Mouse (Mus musculus) stomach, embryonic 15.5 days (tissue): ENCODE data around the gene Sh2d3c. TPM values are rescaled to one million over a fixed set of nuclear protein-coding genes. Genes with fewer than 3 reads are reported as not detected.

Experiments used
- ATAC-seq: fragments of 200-750 bp; cut with Nextera tagmentation; 2 replicates; pipeline ENCODE4 v1.8.0; 2017; ENCODE audit warnings: low read depth, moderate number of reproducible peaks, moderate TSS enrichment; ENCODE audit not compliant: insufficient read depth, low FRiP score
- H3K27ac ChIP-seq: fragments of 300-500 bp; sonication (generic); 2 replicates; pipeline ENCODE4 v1.5.1; 2015; ENCODE audit warnings: mild to moderate bottlenecking, inconsistent platforms
- H3K27me3 ChIP-seq: fragments of 300-500 bp; sonication (generic); replicated peaks from 2 replicates; pipeline ENCODE4 v1.6.1; 2015; ENCODE audit warnings: inconsistent platforms
- H3K36me3 ChIP-seq: fragments of 300-500 bp; sonication (generic); 2 replicates; pipeline ENCODE4 v1.6.1; 2015; ENCODE audit warnings: inconsistent platforms
- H3K4me1 ChIP-seq: fragments of 300-500 bp; sonication (generic); 2 replicates; pipeline ENCODE4 v1.6.1; 2015; ENCODE audit warnings: inconsistent platforms
- H3K4me2 ChIP-seq: fragments of 300-500 bp; sonication (generic); 2 replicates; pipeline ENCODE4 v1.6.1; 2015; ENCODE audit warnings: mild to moderate bottlenecking, inconsistent platforms
- H3K4me3 ChIP-seq: fragments of 300-500 bp; sonication (generic); replicated peaks from 2 replicates; pipeline ENCODE4 v1.5.1; 2015; ENCODE audit warnings: inconsistent platforms
- H3K9ac ChIP-seq: fragments of 300-500 bp; sonication (generic); 2 replicates; pipeline ENCODE4 v1.6.1; 2015; ENCODE audit warnings: inconsistent platforms
- H3K9me3 ChIP-seq: fragments of 300-500 bp; sonication (generic); 2 replicates; pipeline ENCODE4 v1.6.1; 2016; ENCODE audit warnings: inconsistent platforms
- WGBS: fragments of 180-500 bp; shearing (Covaris S2); methylation state at CpG from one replicate; pipeline ENCODE4 v1.1.7; 2015; 5-methylcytosine and 5-hydroxymethylcytosine counted together
- polyA plus RNA-seq: library from polyadenylated mRNA; unstranded; fragments of >200 nt; fragmentation: Nextera tagmentation; extraction: Ambion mirVana; gene quantifications from 2 replicates; pipeline ENCODE4 v1.2.1, GENCODE M21; 2015

Gene Sh2d3c
- polyA plus RNA-seq, 1 experiment from 2014 or later, result 26.2 TPM

DNA sequence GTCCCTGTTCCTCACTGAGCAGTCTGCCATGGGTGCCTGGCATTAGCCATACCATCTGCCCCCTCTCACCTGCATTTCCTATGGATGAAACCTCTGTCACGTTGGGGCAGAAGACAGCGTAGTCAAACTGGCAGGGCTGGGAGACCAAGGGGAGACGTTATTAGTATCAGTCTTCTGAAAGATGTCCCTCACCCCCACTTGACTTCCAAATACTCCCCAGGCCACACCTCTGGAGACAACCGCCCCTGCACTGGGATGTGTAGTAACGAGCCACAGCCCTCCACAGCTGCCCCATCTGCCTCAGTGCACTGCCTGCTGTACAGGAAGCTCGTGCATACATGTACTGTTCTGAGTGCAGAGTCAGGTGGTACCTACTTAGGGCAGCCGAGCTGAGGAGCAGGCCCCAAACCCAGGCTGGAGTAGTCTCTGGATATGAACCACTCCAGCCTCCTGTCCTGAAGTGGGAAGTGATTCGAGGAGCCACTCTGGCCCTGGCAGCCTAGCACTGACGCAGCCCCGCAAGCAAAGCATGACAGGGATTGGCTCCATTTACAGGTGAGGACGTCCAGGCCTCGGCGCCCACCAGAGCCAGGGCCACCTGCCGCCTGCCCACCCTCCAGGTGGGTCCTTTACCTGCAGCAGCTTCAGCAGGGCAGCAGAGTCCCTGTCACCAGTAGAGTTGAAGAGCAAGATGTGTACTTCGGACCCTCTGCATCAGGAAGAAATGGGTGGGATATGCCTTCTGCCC, 36.0 kb upstream of the Sh2d3c start:
- no peak for ATAC-seq
- Histone ChIP-seq H3K36me3 (peaks cover 41% of the 10 kb centered on the region), H3K4me3 (no peak overlapping the region), H3K27me3 (no peaks in the 10 kb centered on the region), H3K9me3 (no peaks in the 10 kb centered on the region), H3K27ac (no peak overlapping the region), H3K4me1 (peaks cover 27% of the 10 kb centered on the region), H3K9ac (no peak overlapping the region), H3K4me2 (no peak overlapping the region)
- WGBS, result 89% methylated on average over 15 of the region's 15 CpGs

GRCm38 (mm10) chr2:32685807-32686206, 35.0 kb upstream of the Sh2d3c start:
- H3K4me2 ChIP-seq, result no peak overlapping the region
- H3K9me3 ChIP-seq, result no peaks in the 10 kb centered on the region
- no peak for ATAC-seq
- H3K4me3 ChIP-seq, result no peak overlapping the region
- WGBS, result 96% methylated on average over 3 of the region's 3 CpGs
- no peak overlapping the region for H3K9ac ChIP-seq
- H3K4me1 ChIP-seq, result peaks cover 19% of the 10 kb centered on the region
- no peaks in the 10 kb centered on the region for H3K27me3 ChIP-seq
- peaks cover 41% of the 10 kb centered on the region for H3K36me3 ChIP-seq
- no peak overlapping the region for H3K27ac ChIP-seq

DNA sequence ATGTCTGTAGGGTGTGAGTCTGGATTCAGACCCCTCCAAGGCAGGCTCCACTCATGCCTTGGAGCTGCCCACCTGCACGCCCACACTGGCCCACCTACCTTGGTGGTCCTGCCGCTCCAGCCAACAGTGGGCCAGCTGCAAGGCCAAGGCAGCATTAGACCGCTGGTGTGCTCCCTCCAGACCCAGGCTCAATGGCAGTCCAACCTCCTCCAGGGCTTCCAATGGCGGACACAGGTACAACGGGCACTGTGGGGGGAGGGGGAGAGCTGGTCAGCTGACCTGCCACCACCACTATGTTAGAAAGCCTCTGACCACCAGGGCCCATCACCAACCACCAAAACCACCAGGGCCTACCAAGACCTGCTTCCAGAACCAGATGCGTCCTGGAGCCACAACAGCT, 34.2 kb upstream of the Sh2d3c start:
- Histone ChIP-seq H3K27me3 (no peaks in the 10 kb centered on the region), H3K9me3 (no peaks in the 10 kb centered on the region), H3K4me2 (no peak overlapping the region), H3K36me3 (peaks cover 41% of the 10 kb centered on the region), H3K9ac (no peak overlapping the region), H3K27ac (no peak overlapping the region), H3K4me3 (no peak overlapping the region), H3K4me1 (peaks cover 18% of the 10 kb centered on the region)
- ATAC-seq, result no peak
- 90% methylated on average over 6 of the region's 6 CpGs for WGBS

- H3K36me3 ChIP-seq, result peaks cover 41% of the 10 kb centered on the region
- no peak for ATAC-seq
- 95% methylated on average over 8 of the region's 8 CpGs for WGBS
These were observed 33.3 kb upstream of the Sh2d3c start for GRCm38 (mm10) chr2:32687562-32687961.

DNA sequence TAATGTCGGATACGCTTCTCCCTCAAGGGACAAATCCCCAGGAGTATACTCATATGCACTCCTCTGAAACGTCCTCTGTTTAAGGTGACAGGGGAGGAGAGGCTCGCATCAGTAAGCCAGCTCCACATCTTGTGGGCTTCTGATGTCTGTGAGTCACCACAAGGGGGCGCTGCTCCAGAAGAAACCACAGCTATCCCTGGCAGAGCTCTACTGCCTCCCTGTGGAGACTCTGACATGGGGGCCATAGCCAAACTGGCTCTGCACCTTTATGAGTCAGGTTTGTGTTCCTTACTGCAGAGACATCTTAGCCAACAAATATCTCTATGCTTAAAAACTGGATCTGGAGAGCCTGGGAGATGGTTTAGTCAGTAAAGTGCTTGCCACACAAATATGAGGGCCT, 31.4 kb upstream of the Sh2d3c start:
- Histone ChIP-seq H3K9me3 (no peaks in the 10 kb centered on the region), H3K27me3 (no peaks in the 10 kb centered on the region), H3K4me3 (no peak overlapping the region), H3K4me2 (no peak overlapping the region), H3K27ac (no peak overlapping the region), H3K36me3 (peaks cover 29% of the 10 kb centered on the region), H3K9ac (no peak overlapping the region), H3K4me1 (peaks cover 24% of the 10 kb centered on the region)
- 17% methylated on average over 5 of the region's 5 CpGs for WGBS
- ATAC-seq, result no peak

More at GRCm38 (mm10) chr2:32687562-32687961, 33.3 kb upstream of the Sh2d3c start:
- Histone ChIP-seq H3K27me3 (no peaks in the 10 kb centered on the region), H3K4me1 (peaks cover 21% of the 10 kb centered on the region), H3K4me2 (no peak overlapping the region), H3K4me3 (no peak overlapping the region), H3K9me3 (no peaks in the 10 kb centered on the region), H3K27ac (no peak overlapping the region), H3K9ac (no peak overlapping the region)

DNA sequence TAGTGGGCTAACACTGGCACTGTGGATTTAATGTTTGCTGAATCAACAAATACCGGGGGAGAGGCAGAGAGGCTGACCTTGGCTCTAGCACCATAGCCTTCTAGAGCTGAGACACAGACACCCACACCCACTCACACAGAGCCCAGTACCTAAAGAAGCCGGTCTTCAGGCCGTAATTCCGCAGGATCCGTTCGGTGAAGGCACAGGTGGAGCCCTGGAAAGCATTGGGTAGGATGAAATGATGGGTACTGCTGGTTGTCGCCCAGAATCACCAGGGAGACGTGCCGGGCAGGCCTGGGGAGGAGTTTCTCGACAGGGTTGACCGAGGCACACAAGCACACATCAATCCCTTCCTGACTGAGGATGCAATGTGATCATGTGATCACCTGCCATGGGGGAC, 29.8 kb upstream of the Sh2d3c start:
- no peak overlapping the region for H3K9ac ChIP-seq
- no peak overlapping the region for H3K27ac ChIP-seq

GRCm38 (mm10) chr2:32692496-32692895, 28.4 kb upstream of the Sh2d3c start:
- no peaks in the 10 kb centered on the region for H3K27me3 ChIP-seq
- H3K9ac ChIP-seq, result no peak overlapping the region
- peaks cover 4% of the 10 kb centered on the region; the same call in 1 of the 2 replicates for H3K36me3 ChIP-seq
- H3K4me1 ChIP-seq, result peaks cover 26% of the 10 kb centered on the region
- no peak overlapping the region for H3K27ac ChIP-seq
- H3K4me3 ChIP-seq, result peak overlapping the region; percentile 62
- H3K4me2 ChIP-seq, result peak overlapping the region; percentile 64
- 91% methylated on average over 14 of the region's 14 CpGs for WGBS
- H3K9me3 ChIP-seq, result no peaks in the 10 kb centered on the region
- ATAC-seq, result no peak

More for the DNA sequence above, 29.8 kb upstream of the Sh2d3c start:
- H3K27me3 ChIP-seq, result no peaks in the 10 kb centered on the region
- peaks cover 13% of the 10 kb centered on the region; the same call in 1 of the 2 replicates for H3K36me3 ChIP-seq
- H3K4me3 ChIP-seq, result no peak overlapping the region
- H3K9me3 ChIP-seq, result no peaks in the 10 kb centered on the region
- ATAC-seq, result no peak
- H3K4me1 ChIP-seq, result peaks cover 26% of the 10 kb centered on the region
- 71% methylated on average over 11 of the region's 11 CpGs for WGBS
- no peak overlapping the region for H3K4me2 ChIP-seq

GRCm38 (mm10) chr2:32693282-32693681, 27.6 kb upstream of the Sh2d3c start:
- no peaks in the 10 kb centered on the region for H3K27me3 ChIP-seq
- H3K4me3 ChIP-seq, result peak overlapping the region; percentile 62
- H3K36me3 ChIP-seq, result no peaks in the 10 kb centered on the region
- H3K9me3 ChIP-seq, result no peaks in the 10 kb centered on the region
- no peak for ATAC-seq
- WGBS, result 11% methylated on average over 7 of the region's 7 CpGs
- peak overlapping the region; percentile 64 for H3K4me2 ChIP-seq
- peaks cover 26% of the 10 kb centered on the region for H3K4me1 ChIP-seq
- peak overlapping the region; percentile 53; the same call in 1 of the 2 replicates for H3K9ac ChIP-seq
- peak overlapping the region; percentile 74; the same call in 1 of the 2 replicates for H3K27ac ChIP-seq

- Histone ChIP-seq H3K36me3 (no peaks in the 10 kb centered on the region), H3K4me3 (peak overlapping the region; percentile 62), H3K9me3 (no peaks in the 10 kb centered on the region), H3K27ac (peak overlapping the region; percentile 80), H3K9ac (peak overlapping the region; percentile 53), H3K27me3 (no peaks in the 10 kb centered on the region), H3K4me2 (peak overlapping the region; percentile 64), H3K4me1 (peaks cover 26% of the 10 kb centered on the region)
- ATAC-seq, result peak; percentile 96
- under 1% methylated on average over 51 of the region's 51 CpGs for WGBS
These were observed 26.9 kb upstream of the Sh2d3c start for GRCm38 (mm10) chr2:32693823-32694411.

DNA sequence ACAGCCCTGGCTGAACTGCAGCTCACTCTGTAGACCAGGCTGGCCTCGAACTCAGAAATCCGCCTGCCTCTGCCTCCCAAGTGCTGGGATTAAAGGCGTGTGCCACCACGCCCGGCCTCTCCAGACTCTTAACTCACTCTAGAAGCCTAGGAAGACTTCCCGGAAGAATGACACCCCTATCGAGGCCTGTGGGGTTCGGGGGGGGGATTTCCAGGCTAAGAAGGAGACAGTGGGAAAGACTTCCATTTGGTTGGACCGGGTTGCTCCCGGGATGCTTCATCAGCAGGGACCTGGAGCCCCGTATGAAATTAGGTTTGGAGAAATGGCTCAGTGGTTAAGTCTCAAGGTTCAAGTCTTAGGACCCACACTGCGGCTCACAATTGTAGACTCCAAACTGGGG, 26.2 kb upstream of the Sh2d3c start:
- H3K36me3 ChIP-seq, result no peaks in the 10 kb centered on the region
- WGBS, result 85% methylated on average over 12 of the region's 12 CpGs
- H3K4me3 ChIP-seq, result peak overlapping the region; percentile 62; the same call in 1 of the 2 replicates
- H3K27ac ChIP-seq, result peak overlapping the region; percentile 80
- H3K9me3 ChIP-seq, result no peaks in the 10 kb centered on the region
- no peak overlapping the region for H3K9ac ChIP-seq
- no peaks in the 10 kb centered on the region for H3K27me3 ChIP-seq
- no peak for ATAC-seq
- H3K4me1 ChIP-seq, result peaks cover 26% of the 10 kb centered on the region
- H3K4me2 ChIP-seq, result peak overlapping the region; percentile 64

DNA sequence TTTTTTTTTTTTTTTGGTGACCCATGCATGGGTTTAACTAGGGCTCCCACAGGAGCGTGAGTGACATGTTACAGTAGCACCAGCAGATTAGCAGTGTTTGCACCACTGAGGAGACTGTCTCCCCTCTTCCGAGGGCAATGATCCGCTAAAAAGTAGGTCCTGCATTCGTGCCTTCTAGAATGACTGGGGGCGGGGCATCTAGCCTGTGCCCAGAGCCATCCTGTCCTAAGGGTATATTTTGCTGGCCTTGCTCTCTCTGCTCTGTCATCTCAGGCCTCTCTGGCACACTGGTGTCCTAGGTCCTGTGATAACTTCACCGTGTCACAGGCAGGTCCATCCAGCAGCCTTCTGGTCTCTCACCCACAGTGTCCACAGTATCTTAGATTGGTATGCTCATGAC, 21.2 kb upstream of the Sh2d3c start:
- no peak overlapping the region for H3K4me3 ChIP-seq
- H3K9ac ChIP-seq, result no peak overlapping the region
- no peak for ATAC-seq
- no peak overlapping the region for H3K4me2 ChIP-seq
- no peaks in the 10 kb centered on the region for H3K27me3 ChIP-seq
- H3K9me3 ChIP-seq, result no peaks in the 10 kb centered on the region
- H3K27ac ChIP-seq, result no peak overlapping the region
- H3K36me3 ChIP-seq, result 0 out of 2 replicates have a peak, but pooled peaks cover 9% of the 10 kb centered on the region
- WGBS, result 87% methylated on average over 6 of the region's 6 CpGs
- peaks cover 1% of the 10 kb centered on the region; the same call in 1 of the 2 replicates for H3K4me1 ChIP-seq

DNA sequence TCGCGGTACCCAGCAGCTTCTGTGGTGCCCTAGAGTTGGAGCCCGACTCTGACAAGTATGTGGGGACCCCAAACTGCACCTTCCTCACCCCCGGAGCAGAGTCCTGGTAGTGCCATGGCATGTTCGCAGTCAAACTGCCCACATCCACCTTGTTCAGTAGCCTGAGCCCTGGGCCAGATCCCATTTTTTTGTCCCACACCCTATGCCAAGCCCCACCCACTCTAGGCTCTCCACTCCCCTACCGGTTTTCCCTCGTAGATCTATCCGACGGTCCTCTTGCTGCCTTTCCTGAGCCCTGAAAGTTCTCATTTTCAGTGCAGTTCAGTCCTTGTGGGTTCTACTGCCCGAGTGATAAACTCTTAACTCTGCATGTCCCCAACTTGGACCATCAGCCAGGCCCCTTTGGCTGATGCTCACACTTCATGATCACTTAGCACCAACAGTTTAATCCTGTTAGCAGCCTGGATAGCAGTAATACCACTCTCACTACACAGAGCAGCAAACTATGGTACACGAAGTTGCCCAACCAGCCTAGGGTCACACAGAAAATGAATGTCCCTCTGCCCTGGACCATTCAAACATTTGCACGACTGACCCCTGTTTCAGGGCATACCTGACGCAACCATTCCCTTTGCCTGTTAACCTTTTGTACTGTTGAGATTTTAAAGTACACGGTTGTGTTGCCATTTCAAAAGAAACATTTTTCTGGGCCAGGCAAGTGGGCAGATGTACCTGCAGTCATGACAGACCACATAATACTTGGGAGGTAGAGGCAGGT, 19.7 kb upstream of the Sh2d3c start:
- no peak overlapping the region for H3K4me3 ChIP-seq
- ATAC-seq, result no peak
- no peak overlapping the region for H3K4me2 ChIP-seq
- H3K9me3 ChIP-seq, result no peaks in the 10 kb centered on the region
- no peak overlapping the region for H3K27ac ChIP-seq
- 82% methylated on average over 14 of the region's 14 CpGs for WGBS
- no peaks in the 10 kb centered on the region for H3K4me1 ChIP-seq
- H3K9ac ChIP-seq, result no peak overlapping the region
- no peaks in the 10 kb centered on the region for H3K27me3 ChIP-seq
- H3K36me3 ChIP-seq, result peaks cover 18% of the 10 kb centered on the region
